Mouse (Mus musculus) hindbrain, embryonic 15.5 days (tissue): ENCODE measurements around the gene Surf1. TPM values are rescaled to one million over a fixed set of nuclear protein-coding genes. Genes with fewer than 3 reads are reported as not detected.
"Not testable (repeated sequence)": the region's sequence is repeated elsewhere in the genome, so short reads cannot be mapped to it uniquely, and the experiment has no call there.

Experiments used
- ATAC-seq: fragments of 200-750 bp; cut with Nextera tagmentation; 2 replicates; pipeline ENCODE4 v1.8.0; 2017; ENCODE audit warnings: low read depth, moderate number of reproducible peaks, moderate TSS enrichment; ENCODE audit not compliant: low FRiP score
- H3K27ac ChIP-seq: fragments of 300-500 bp; sonication (generic); replicated peaks from 2 replicates; pipeline ENCODE4 v1.5.1; 2015; ENCODE audit warnings: mild to moderate bottlenecking, inconsistent platforms
- H3K27me3 ChIP-seq: fragments of 300-500 bp; sonication (generic); 2 replicates; pipeline ENCODE4 v1.6.1; 2015; ENCODE audit warnings: control low read depth, inconsistent platforms
- H3K36me3 ChIP-seq: fragments of 300-500 bp; sonication (generic); 2 replicates; pipeline ENCODE4 v1.6.1; 2015; ENCODE audit warnings: control low read depth, inconsistent platforms
- H3K4me1 ChIP-seq: fragments of 300-500 bp; sonication (generic); replicated peaks from 2 replicates; pipeline ENCODE4 v1.6.1; 2015; ENCODE audit warnings: control low read depth, inconsistent platforms
- H3K4me2 ChIP-seq: fragments of 300-500 bp; sonication (generic); 2 replicates; pipeline ENCODE4 v1.6.1; 2015; ENCODE audit warnings: moderate library complexity, mild to moderate bottlenecking, inconsistent platforms
- H3K4me3 ChIP-seq: fragments of 300-500 bp; sonication (generic); 2 replicates; pipeline ENCODE4 v1.5.1; 2015; ENCODE audit warnings: mild to moderate bottlenecking, inconsistent platforms
- H3K9ac ChIP-seq: fragments of 300-500 bp; sonication (generic); 2 replicates; pipeline ENCODE4 v1.6.1; 2015; ENCODE audit warnings: inconsistent platforms
- H3K9me3 ChIP-seq: fragments of 300-500 bp; sonication (generic); 2 replicates; pipeline ENCODE4 v1.6.1; 2016; ENCODE audit warnings: control low read depth, inconsistent platforms
- WGBS: fragments of 180-500 bp; shearing (Covaris S2); methylation state at CpG from one replicate; pipeline ENCODE4 v1.1.7; 2015; 5-methylcytosine and 5-hydroxymethylcytosine counted together
- polyA plus RNA-seq: library from polyadenylated mRNA; unstranded; fragments of >200 nt; fragmentation: Nextera tagmentation; extraction: Ambion mirVana; gene quantifications from 2 replicates; pipeline ENCODE4 v1.2.1, GENCODE M21; 2015

The Surf1 gene
- polyA plus RNA-seq, 1 experiment from 2014 or later, result 87.1 TPM

DNA sequence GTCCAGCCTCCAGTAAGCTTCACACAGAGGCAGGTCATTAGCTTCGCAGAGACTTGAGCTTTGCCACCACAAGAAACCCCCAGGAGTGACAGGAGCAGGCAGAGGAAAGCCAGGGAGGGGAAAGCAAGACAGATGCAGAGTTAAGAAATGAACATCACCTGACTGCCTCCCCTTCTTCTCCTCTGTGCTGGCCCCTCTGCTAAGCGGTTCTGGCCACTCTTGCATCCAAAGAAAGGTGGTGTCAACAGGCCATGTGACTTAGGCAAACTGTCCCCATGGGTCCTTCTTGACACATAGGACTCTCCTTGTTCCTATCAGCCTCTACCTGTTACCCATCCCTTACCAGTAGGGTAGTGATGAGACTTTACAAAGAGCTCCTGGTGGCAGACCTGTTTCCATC is 10.4 kb downstream of the Surf1 start:
- H3K4me1 ChIP-seq, result peaks cover 49% of the 10 kb centered on the region
- ATAC-seq, result no peak
- 92% methylated on average over 2 of the region's 2 CpGs for WGBS

DNA sequence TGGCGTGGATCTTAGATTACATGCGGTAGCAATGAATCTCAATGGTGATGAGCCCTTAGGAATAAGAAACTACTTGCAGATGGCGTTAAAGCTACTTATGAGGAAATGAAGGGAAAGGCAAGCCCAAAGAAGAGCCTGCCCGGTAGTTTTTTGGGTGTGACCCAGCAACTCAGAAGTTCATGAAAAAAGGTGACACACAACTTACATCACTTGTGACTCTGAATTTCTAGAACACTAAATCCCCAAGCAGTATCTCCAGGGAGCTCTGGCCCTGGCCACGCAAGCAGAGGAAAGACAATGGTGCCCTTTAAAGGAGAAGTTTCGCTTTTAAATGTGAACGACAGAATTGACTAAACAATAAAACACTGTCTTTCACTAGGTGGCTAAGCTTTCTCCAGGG is 13.0 kb downstream of the Surf1 start:
- Histone ChIP-seq H3K4me2 (peak overlapping the region; percentile 66), H3K27ac (peak overlapping the region; percentile 82), H3K4me3 (peak overlapping the region; percentile 69), H3K9me3 (no peaks in the 10 kb centered on the region), H3K27me3 (no peaks in the 10 kb centered on the region), H3K9ac (peak overlapping the region; percentile 68), H3K4me1 (peaks cover 42% of the 10 kb centered on the region), H3K36me3 (peaks cover 48% of the 10 kb centered on the region)
- no peak for ATAC-seq
- 13% methylated on average over 7 of the region's 7 CpGs for WGBS

More for the DNA sequence above, 10.4 kb downstream of the Surf1 start:
- H3K9ac ChIP-seq, result no peak overlapping the region
- no peak overlapping the region for H3K4me3 ChIP-seq
- H3K9me3 ChIP-seq, result no peaks in the 10 kb centered on the region
- H3K36me3 ChIP-seq, result peaks cover 32% of the 10 kb centered on the region
- H3K27ac ChIP-seq, result no peak overlapping the region
- no peak overlapping the region for H3K4me2 ChIP-seq
- no peaks in the 10 kb centered on the region for H3K27me3 ChIP-seq

DNA sequence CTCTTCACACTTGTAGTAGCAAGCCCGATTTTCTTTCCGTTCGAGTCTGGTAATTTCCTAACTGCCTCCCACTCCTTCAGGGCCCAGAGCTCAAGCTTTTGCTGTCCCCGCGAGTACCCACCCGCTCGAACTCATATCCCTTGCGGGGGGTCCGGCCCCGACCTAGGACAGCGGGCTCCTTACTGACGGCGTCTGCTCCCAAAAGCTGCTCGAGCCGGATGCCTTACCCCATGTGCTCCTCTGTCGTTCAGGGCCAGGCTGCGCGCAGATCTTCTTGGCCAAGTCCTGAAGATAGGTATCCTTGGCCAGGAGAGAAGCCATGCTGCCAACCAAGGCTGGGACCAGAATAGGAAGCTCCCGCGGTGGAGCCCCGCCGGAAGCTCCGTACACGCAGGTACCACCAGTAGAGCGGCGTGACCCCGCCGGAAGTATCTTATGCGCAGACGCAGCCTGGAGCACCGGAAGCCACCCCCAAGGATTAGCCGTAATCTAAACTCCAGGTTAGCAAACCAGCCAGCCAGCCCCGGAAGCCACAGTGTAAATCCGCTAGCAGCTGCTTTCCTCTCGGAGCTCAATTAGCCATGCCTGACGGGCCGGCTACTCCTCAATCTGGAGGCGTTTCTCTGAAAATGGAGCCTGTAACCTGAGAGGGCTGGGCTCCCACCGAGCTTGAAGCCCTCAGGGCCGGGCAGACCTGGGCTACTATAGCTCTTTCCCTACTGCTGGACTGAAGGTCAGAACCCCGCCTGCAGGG is 13.7 kb downstream of the Surf1 start, which contains the start of gene Surf6:
Surf6 (minus strand) TSS at position 413 of the 754 bp plus-strand sequence.
- Histone ChIP-seq H3K36me3 (peaks cover 48% of the 10 kb centered on the region), H3K27ac (peak within 1 kb of the TSS; percentile 82), H3K9me3 (no peaks in the 10 kb centered on the region), H3K4me2 (peak within 1 kb of the TSS; percentile 66), H3K9ac (peak within 1 kb of the TSS; percentile 68), H3K4me1 (peaks cover 38% of the 10 kb centered on the region), H3K27me3 (no peaks in the 10 kb centered on the region), H3K4me3 (peak within 1 kb of the TSS; percentile 69)
- WGBS, result under 1% methylated on average over 41 of the region's 41 CpGs
- ATAC-seq, result peak; percentile 96

DNA sequence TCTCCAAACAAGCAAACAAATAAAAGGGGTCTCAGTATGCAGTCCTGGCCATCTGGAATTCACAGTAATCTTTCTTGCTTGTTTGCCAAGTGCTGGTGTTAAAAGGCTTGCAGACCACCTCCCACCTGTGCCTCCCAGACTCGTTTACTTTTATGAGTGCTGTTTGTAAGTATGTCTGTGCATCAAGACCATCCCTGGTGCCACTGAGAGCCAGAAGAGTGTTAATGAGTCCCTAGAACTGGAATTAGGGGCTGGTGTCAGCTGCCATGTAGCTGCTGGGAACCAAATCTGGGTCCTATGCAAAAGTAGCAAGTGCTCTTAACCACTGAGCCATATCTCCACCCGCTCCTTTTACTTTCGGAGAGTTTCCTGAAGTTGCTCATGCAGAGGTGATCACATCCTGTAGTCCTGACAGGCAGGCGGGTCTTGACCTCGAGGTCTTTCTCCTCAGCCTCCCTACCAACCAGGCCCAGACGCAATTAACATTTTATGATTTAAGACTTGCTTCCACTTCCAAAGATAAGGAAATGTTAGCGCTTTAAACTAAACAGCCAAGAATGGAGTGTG is 14.4 kb downstream of the Surf1 start:
- Histone ChIP-seq H3K4me1 (peaks cover 31% of the 10 kb centered on the region), H3K27ac (no peak overlapping the region), H3K4me2 (peak overlapping the region; percentile 66), H3K36me3 (peaks cover 48% of the 10 kb centered on the region), H3K9me3 (no peaks in the 10 kb centered on the region), H3K9ac (peak overlapping the region; percentile 68), H3K27me3 (no peaks in the 10 kb centered on the region), H3K4me3 (peak overlapping the region; percentile 69)
- ATAC-seq, result no peak
- WGBS, result 18% methylated on average over 7 of the region's 7 CpGs

DNA sequence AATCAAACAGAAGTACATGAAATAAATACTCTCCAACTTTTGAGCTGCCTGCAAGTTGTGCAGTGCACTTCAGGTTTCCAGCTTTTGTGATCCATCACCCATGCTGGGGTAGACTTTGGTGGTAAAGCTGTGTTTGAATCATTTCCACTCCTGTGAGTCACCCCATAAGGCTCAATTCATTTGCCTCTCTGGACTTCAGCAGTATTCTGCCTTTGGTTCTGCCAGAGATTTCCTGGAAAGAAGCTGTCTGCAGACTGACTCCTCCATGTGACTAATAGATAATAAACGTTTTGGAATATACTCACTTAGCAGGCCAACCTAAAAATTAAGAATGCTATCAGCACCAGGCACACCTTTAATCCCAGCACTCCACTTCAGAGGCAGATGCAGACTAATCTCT is 15.6 kb downstream of the Surf1 start:
- H3K27ac ChIP-seq, result no peak overlapping the region
- no peak overlapping the region for H3K4me2 ChIP-seq
- WGBS, result 89% methylated on average over 1 of the region's 1 CpGs
- H3K4me1 ChIP-seq, result peaks cover 31% of the 10 kb centered on the region
- H3K4me3 ChIP-seq, result no peak overlapping the region
- H3K9me3 ChIP-seq, result no peaks in the 10 kb centered on the region
- H3K36me3 ChIP-seq, result peaks cover 47% of the 10 kb centered on the region
- ATAC-seq, result no peak
- no peak overlapping the region for H3K9ac ChIP-seq
- H3K27me3 ChIP-seq, result no peaks in the 10 kb centered on the region

DNA sequence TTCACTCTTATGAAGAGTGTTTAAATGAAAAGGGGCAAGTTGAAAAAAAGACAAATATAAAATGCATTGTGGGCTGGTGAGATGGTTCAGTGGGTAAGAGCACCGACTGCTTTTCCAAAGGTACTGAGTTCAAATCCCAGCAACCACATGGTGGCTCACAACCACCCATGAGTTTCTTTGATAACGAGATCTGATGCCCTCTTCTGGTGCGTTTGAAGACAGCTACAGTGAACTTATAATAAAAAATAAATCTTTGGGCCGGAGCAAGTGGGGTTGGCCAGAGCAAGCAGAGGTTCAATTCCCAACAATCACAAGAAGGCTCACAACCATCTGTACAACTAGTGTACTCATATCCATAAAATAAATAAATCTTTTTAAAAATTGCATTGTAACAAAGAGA is 20.4 kb downstream of the Surf1 start:
- ATAC-seq, result no peak
- no peak overlapping the region for H3K4me2 ChIP-seq
- 95% methylated on average over 4 of the region's 4 CpGs for WGBS
- no peak overlapping the region for H3K9ac ChIP-seq
- no peaks in the 10 kb centered on the region for H3K9me3 ChIP-seq
- H3K4me1 ChIP-seq, result peaks cover 8% of the 10 kb centered on the region
- H3K27ac ChIP-seq, result no peak overlapping the region
- no peaks in the 10 kb centered on the region for H3K27me3 ChIP-seq
- peaks cover 81% of the 10 kb centered on the region for H3K36me3 ChIP-seq
- no peak overlapping the region for H3K4me3 ChIP-seq

DNA sequence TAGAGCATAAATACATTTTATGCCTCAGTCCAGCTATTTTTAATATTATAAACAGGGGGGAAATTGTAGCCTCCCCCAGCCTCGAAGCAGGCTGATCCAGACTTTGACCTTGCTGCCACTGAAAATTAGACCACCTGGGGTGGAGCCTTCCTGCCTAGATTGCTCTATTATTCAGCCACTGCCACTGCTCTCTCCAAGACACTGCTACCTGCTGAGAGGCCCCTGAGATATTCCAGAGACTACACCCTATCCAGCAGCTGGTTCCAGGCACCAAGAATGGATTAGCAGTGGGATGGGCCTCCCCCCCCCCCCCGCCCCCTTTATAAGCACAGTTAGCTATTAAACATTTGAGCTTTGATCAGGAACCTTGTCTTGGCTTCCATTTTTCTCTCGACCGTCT is 30.2 kb downstream of the Surf1 start:
- not testable (repeated sequence) for ATAC-seq, H3K4me3 ChIP-seq, H3K4me2 ChIP-seq, H3K4me1 ChIP-seq, H3K27ac ChIP-seq, H3K9ac ChIP-seq, H3K27me3 ChIP-seq, H3K9me3 ChIP-seq
- H3K36me3 ChIP-seq, result peaks cover 23% of the 10 kb centered on the region
- 65% methylated on average over 4 of the region's 4 CpGs for WGBS

DNA sequence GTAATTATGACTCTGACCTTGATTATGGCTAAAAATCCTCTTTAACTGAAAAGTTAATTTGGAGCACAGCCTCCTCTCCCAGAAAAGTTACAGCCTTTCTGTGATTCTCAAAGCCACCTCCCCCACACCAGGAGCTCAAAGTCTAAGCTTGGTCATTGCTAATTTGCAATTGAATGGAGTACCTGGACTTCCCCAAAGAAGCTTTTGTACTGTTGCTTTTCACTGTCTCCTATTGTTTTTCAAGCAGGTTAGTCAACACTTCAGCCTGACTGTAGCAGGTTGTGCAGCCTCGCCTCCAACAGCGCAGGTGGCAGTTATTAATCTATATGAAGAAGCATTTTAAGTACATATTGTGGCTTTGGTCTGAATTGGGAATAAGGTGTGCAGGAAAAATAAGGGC is 30.8 kb downstream of the Surf1 start:
- not testable (repeated sequence) for H3K9ac ChIP-seq

DNA sequence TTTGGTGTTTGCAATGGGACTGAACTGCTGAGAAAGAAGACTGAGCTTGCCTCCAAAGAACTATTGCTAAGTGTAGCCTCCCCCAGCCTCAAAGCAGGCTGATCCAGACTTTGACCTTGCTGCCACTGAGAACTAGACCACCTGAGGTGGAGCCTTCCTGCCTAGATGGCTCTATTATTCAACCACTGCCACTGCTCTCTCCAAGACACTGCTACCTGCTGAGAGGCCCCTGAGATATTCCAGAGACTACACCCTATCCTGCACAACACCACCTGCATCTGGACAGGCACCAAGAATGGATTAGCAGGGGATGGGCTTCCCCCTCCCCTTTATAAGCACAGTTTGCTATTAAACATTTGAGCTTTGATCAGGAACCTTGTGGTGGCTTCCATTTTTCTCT is 37.8 kb downstream of the Surf1 start:
- ATAC-seq, result no peak
- H3K27ac ChIP-seq, result no peak overlapping the region
- no peaks in the 10 kb centered on the region for H3K9me3 ChIP-seq
- no peaks in the 10 kb centered on the region for H3K27me3 ChIP-seq
- no peak overlapping the region for H3K4me3 ChIP-seq
- H3K9ac ChIP-seq, result no peak overlapping the region
- H3K36me3 ChIP-seq, result no peaks in the 10 kb centered on the region
- H3K4me1 ChIP-seq, result no peaks in the 10 kb centered on the region
- H3K4me2 ChIP-seq, result no peak overlapping the region

More for the DNA sequence above, 30.8 kb downstream of the Surf1 start:
- H3K27ac ChIP-seq, H3K4me3 ChIP-seq, ATAC-seq, H3K9me3 ChIP-seq, H3K4me1 ChIP-seq, H3K4me2 ChIP-seq, H3K27me3 ChIP-seq: not testable (repeated sequence)
- H3K36me3 ChIP-seq, result peaks cover 16% of the 10 kb centered on the region
- WGBS, result 87% methylated on average over 2 of the region's 2 CpGs

DNA sequence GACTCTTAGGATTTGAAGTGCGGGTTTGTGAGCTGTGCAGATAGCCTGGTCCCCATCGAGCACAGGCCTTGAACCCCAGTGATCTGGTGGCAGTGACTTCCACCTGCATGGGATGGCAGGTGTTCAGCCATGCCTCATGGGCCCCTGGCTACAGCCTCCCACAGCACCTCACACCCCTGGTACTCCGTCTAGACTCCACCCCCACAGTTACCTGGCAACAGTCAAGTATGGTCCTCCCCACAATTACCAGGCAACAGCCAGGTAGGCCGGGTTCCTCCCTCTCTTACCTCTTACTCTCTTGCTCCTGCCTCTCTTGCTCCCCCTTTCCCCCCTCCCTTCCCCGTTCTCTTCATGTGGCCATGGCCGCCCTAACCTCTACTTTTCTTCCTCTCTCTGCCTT is 45.7 kb downstream of the Surf1 start:
- 63% methylated on average over 6 of the region's 6 CpGs for WGBS
- H3K4me1 ChIP-seq, result no peaks in the 10 kb centered on the region
- no peaks in the 10 kb centered on the region for H3K36me3 ChIP-seq
- H3K27me3 ChIP-seq, result no peaks in the 10 kb centered on the region
- no peak for ATAC-seq
- H3K4me2 ChIP-seq, result no peak overlapping the region
- H3K9ac ChIP-seq, result no peak overlapping the region
- no peaks in the 10 kb centered on the region for H3K9me3 ChIP-seq
- H3K4me3 ChIP-seq, result no peak overlapping the region
- H3K27ac ChIP-seq, result no peak overlapping the region

DNA sequence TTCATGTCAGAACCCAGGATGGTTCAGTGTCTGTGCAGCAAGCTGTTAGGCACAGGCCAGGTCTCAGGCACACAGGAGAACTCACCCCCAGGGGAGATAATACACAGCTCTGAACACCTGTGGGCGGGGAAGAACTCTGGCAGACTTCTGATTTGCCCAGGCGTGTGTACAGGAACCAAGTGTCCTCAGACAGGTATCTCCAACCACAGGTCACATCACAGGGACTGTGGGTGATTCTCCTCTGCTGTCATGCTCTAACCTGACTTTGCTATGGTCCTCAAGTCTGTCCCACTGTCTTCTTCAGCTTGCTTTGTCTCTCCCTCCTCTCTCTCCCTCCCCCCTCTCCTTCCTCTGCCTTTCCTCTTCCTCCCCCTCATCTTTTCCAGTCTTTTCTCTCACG is 51.5 kb downstream of the Surf1 start, which contains the start of gene Abo:
Abo (minus strand) TSS at position 101 of the 400 bp plus-strand sequence.
- Histone ChIP-seq H3K27me3 (no peaks in the 10 kb centered on the region), H3K27ac (no peak within 1 kb of the TSS), H3K9ac (no peak within 1 kb of the TSS), H3K4me2 (no peak within 1 kb of the TSS), H3K36me3 (no peaks in the 10 kb centered on the region), H3K9me3 (no peaks in the 10 kb centered on the region), H3K4me3 (no peak within 1 kb of the TSS), H3K4me1 (no peaks in the 10 kb centered on the region)
- no peak for ATAC-seq
- WGBS, result 72% methylated on average over 3 of the region's 3 CpGs
